Mouse (Mus musculus) right cerebral cortex, adult 18-20 months (tissue): ENCODE data around the gene Adam19.
A peak's percentile ranks its signal among the peaks of the same experiment; 100 is the strongest.

Experiments
- DNase-seq: peaks from one replicate; pipeline ENCODE4 v3.0.0; 2022; ENCODE audit warnings: mixed read lengths

Adam19 gene

GRCm38 (mm10) chr11:46109206-46109605 is 53.4 kb downstream of the Adam19 start:
- no peak for DNase-seq

DNA sequence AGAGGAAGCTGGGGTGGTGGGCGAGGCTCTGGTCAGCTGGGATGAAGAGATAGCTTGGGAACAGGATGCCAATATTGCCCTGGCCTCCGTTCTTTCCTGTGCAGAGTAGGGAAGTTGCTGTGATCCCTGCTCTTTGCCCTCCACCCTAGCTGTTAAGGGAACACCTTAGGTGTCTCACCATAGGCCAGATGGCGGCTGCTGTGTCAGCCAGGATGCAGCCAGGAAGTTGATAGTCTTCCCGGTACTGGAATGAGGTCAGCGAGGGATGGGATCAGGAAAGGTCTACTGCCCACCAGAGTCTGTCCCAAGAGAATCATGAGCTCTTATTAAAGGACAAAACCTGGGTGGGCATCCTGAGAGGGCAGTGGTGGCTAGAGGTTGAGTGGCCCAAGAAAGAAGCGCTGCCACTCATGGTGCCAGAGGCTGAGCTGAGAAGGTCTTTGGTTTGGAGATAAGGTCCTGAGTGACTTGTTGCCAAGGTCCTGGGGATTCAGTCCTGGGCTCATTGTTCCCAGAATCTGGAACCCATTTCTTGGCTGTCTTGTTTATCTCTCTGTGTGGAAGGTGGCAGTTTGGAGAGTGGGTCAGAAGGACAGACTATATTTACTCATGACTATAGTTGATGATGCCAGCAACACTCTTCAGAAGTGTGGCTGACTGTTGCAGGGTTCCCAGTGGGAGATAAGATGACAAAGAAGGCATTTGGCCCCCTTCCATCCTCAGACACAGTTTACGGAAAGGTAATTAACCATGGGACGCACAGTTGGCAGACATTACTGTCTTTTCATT is 54.6 kb downstream of the Adam19 start:
- DNase-seq, result no peak

DNA sequence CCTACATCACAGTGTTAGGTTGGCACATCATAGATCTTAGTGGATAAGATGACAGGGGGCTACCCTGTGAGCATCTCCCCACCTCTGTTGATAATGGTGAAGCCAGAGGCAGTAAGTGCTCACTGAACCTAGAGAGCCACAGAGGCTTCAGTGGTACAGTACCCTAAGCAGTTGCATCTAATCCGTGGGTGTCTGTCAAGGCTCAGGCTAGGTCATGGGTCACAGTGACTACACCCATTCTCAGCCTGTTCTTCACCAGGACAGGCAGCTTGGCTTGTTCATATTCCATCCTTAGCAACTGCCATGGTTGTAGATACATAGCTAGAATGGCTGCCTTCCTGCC is 55.1 kb downstream of the Adam19 start:
- no peak for DNase-seq

- no peak for DNase-seq
Observed at GRCm38 (mm10) chr11:46113211-46113610, 57.4 kb downstream of the Adam19 start.

GRCm38 (mm10) chr11:46114221-46114620 is 58.4 kb downstream of the Adam19 start:
- DNase-seq, result no peak

DNA sequence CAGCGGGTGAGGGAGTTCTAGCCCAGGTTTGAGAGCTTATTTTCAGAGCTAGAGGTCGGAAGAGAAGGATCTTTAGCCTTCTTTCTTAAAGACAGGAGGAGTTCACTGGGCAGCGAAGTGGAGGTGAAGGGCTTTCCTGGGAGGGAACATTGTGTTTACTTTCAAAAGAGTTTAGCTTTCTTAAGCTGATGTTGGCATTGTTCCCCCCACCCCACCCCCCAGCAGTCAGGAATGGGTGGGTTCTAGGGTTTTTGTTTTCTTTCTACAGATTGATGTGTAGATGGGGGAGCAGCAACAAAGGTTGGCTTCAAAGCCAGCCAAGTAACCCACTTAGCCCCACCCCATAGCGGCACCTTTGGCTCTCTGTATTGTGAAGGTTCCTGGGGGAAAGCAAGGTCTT is 59.2 kb downstream of the Adam19 start:
- DNase-seq, result no peak

- DNase-seq, result no peak
Observed at GRCm38 (mm10) chr11:46115411-46116173, 59.8 kb downstream of the Adam19 start.

DNA sequence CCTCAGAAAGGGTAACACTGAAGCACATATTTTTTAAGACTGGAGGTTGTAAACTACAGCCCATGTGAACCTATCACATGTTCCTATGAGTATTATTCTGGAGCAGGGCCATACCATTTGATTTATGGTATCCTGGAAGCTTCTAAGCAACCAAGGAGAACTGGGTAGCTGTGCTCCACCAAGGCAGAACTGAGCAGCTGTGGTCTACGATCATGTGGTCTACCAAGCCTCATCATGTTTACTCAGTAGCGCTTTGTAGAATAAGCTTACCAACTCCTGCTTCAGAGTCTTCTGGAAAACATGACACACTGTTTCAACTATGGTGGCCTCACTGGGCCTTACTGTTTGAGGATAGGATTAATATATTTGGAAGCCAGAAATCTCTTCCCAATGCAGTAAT is 60.7 kb downstream of the Adam19 start:
- DNase-seq, result no peak

DNA sequence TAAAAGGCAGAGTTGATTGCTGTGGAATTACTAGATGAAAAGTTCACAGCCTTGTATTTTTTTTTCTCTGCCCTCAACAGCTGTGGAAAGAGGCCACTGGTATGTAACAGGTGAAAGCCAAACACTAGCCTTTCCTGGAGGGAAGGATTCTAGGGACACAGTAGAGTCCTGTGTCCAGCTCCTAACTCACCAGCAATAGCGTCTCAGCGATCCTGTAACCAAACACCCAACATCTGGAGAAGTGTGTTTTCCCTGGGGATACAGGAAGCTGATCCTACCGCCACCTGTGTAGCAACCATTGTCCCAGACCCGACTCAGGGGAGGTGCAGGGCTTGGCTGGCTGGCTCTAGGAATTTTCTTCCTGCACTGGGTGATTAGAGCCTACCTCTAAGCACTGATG is 63.8 kb downstream of the Adam19 start:
- no peak for DNase-seq

GRCm38 (mm10) chr11:46120084-46120483 is 64.3 kb downstream of the Adam19 start:
- no peak for DNase-seq

DNA sequence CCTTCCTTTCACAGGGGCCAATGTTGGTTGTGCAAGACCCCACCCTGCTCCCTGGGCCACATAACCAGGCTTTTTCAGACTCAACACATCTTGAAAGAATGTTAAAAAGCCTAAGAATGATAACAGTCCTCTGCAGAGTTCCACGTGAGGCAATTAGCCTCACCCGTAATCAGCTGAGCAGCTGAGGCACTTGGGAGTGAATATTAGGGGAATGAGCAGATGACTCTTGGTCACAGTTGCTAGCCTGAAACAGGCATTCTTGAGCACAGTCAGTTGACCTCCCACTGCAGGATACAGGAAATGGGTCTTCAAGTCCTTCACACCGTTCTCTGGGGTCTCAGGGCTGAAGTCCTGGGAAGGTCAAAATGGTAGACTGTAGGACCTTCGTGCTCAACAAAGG is 65.9 kb downstream of the Adam19 start:
- DNase-seq, result no peak

GRCm38 (mm10) chr11:46122875-46123274 is 67.1 kb downstream of the Adam19 start:
- DNase-seq, result no peak

GRCm38 (mm10) chr11:46123328-46123866 is 67.6 kb downstream of the Adam19 start:
- DNase-seq, result no peak

GRCm38 (mm10) chr11:46125093-46125834 is 69.5 kb downstream of the Adam19 start:
- DNase-seq, result no peak

- no peak for DNase-seq
Observed at GRCm38 (mm10) chr11:46125835-46126229, 70.0 kb downstream of the Adam19 start.

- no peak for DNase-seq
Observed at GRCm38 (mm10) chr11:46126317-46126716, 70.5 kb downstream of the Adam19 start.

- no peak for DNase-seq
Observed at GRCm38 (mm10) chr11:46126827-46127410, 71.1 kb downstream of the Adam19 start.

- DNase-seq, result no peak
Observed at GRCm38 (mm10) chr11:46127621-46128547, 72.1 kb downstream of the Adam19 start.

GRCm38 (mm10) chr11:46128548-46128945 is 72.8 kb downstream of the Adam19 start:
- DNase-seq, result peak; percentile 48

- DNase-seq, result no peak
Observed at GRCm38 (mm10) chr11:46131022-46131986, 75.5 kb downstream of the Adam19 start.

DNA sequence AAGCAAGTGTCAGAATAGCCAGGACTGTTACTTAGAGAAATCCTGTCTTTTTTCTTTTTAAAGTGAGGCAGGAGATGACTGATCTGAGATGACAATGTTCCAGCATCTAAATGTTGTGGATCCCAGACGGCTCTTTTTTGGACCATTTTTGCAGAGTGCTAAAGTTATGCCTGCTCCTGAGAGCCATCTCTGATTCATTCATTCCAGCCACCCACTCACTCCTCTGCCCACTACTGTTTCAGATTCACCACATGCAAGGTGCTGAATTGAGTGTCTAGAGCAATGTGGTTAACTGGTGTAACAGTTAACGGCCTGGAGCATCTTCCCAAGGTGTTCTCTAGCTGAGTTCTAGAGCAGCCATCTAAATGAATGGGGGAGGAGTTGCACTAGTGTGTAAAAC is 79.1 kb downstream of the Adam19 start:
- DNase-seq, result peak; percentile 89
